In genomic region chr1:193368055-193368454, GRCm38 (mm10) we compare ENCODE assay signal across 9 mouse cellular contexts. TPM values are rescaled to one million over a fixed set of nuclear protein-coding genes. Genes with fewer than 3 reads are reported as not detected.
A peak's percentile ranks its signal among the peaks of the same experiment; 100 is the strongest.
DNase-seq lines count a peak whose midpoint lies in the region; ATAC-seq lines count a peak whose summit lies in the region.
"Had no signal": no experiment of that assay in that cellular context is flagged by ENCODE, and none has a peak within 500 bp of the region (broad histone marks: within the 10 kb centered on the region; RNA-seq: fewer than 3 reads in every experiment).

No protein-coding gene starts in this region.

- no peak for ATAC-seq in heart, embryonic 11.5 days (replicated peaks; ENCODE audit: insufficient number of reproducible peaks, low FRiP score, low TSS enrichment)
- peak; percentile 38 for ATAC-seq in midbrain, embryonic 13.5 days

- intact Hi-C loops in left cerebral cortex, postnatal 10 days (cut with DNase I): loop anchor here (5.0 kb wide), 2 partner anchors 111 to 161 kb away; partner anchors contain the start of gene Lamb3

- no peak overlapping the region for H3K4me3 ChIP-seq in heart, embryonic 11.5 days (ENCODE audit: low read depth, low read length)
- H3K4me3 ChIP-seq in midbrain, embryonic 13.5 days (replicated peaks): peak overlapping the region; percentile 63

- WGBS in heart, embryonic 11.5 days (ENCODE audit: insufficient replicate concordance): 35% methylated on average over 10 of the region's 10 CpGs
- 11% methylated on average over 10 of the region's 10 CpGs for WGBS in midbrain, embryonic 13.5 days

- no peaks in the 10 kb centered on the region for H3K9me3 ChIP-seq in heart, embryonic 11.5 days (replicated peaks; ENCODE audit: control insufficient read depth, low read length)
- H3K9me3 ChIP-seq in midbrain, embryonic 13.5 days: no peaks in the 10 kb centered on the region

- no peaks in the 10 kb centered on the region for H3K27me3 ChIP-seq in heart, embryonic 11.5 days (ENCODE audit: control insufficient read depth, insufficient read depth, low read length)
- no peaks in the 10 kb centered on the region for H3K27me3 ChIP-seq in midbrain, embryonic 13.5 days

- H3K4me1 ChIP-seq in heart, embryonic 11.5 days (ENCODE audit: control insufficient read depth, insufficient read depth, low read length): peaks cover 23% of the 10 kb centered on the region
- H3K4me1 ChIP-seq in midbrain, embryonic 13.5 days (replicated peaks): peaks cover 40% of the 10 kb centered on the region

- peak overlapping the region; percentile 40 for H3K4me2 ChIP-seq in heart, embryonic 11.5 days
- peak overlapping the region; percentile 74 for H3K4me2 ChIP-seq in midbrain, embryonic 13.5 days (replicated peaks)

- H3K27ac ChIP-seq in heart, embryonic 11.5 days (ENCODE audit: low read depth, low read length): peak overlapping the region; percentile 37
- H3K27ac ChIP-seq in midbrain, embryonic 13.5 days: peak overlapping the region; percentile 56

- peak; percentile 52 for DNase-seq in layer of hippocampus, adult 11-12 months (ENCODE audit: low spot score)
- DNase-seq in layer of hippocampus, adult 9-10 months (ENCODE audit: low spot score): no peak
- DNase-seq in left cerebral cortex, postnatal 10 days (ENCODE audit: extremely low spot score in 1 of 2, low spot score in 2 of 2): peak; percentile 75 to 77
- DNase-seq in adrenal gland, adult 18-20 months (ENCODE audit: low spot score in 2 of 2): no peak
- no peak for DNase-seq in adrenal gland, postnatal 4 days (ENCODE audit: low spot score in 2 of 2)
- no peak for DNase-seq in ovary, adult 18-20 months (ENCODE audit: low spot score)

- no peaks in the 10 kb centered on the region for H3K36me3 ChIP-seq in heart, embryonic 11.5 days (ENCODE audit: control insufficient read depth, insufficient read depth, low read length)
- H3K36me3 ChIP-seq in midbrain, embryonic 13.5 days: no peaks in the 10 kb centered on the region

- peak overlapping the region; percentile 31 for H3K9ac ChIP-seq in heart, embryonic 11.5 days (ENCODE audit: low read depth, low read length)
- peak overlapping the region; percentile 77 for H3K9ac ChIP-seq in midbrain, embryonic 13.5 days (replicated peaks)

RNA-seq across cellular contexts. Expression of gene Camk1g, which starts 2.0 kb away (rescaled TPM):
- 7.2 and 8.1 TPM in 2 replicates for polyA plus RNA-seq in heart, embryonic 11.5 days (2014; fragmentation: Nextera tagmentation; extraction: Ambion mirVana)
- total RNA-seq in left cerebral cortex, postnatal 10 days (2021): 10 to 100 TPM; 38.9 TPM
- polyA plus RNA-seq in midbrain, embryonic 13.5 days (2015; fragmentation: Nextera tagmentation; extraction: Ambion mirVana): 42.5 and 43.0 TPM in 2 replicates
- under 1 TPM; 0.13 to 0.17 TPM for total RNA-seq in adrenal gland, adult 18-20 months (2021)
- total RNA-seq in adrenal gland, postnatal 4 days (2021): 1 to 10 TPM; 1.8 to 3.6 TPM
- total RNA-seq: MEL had no signal

Comparison
In these comparisons a context has a peak if more than half of its experiments do, and no peak if none do; other contexts are left out.
1. DNase-seq: peak in layer of hippocampus, adult 11-12 months (single experiment) and left cerebral cortex, postnatal 10 days (2 of 2); none in layer of hippocampus, adult 9-10 months (single experiment), adrenal gland, adult 18-20 months (0 of 2), adrenal gland, postnatal 4 days (0 of 2) and ovary, adult 18-20 months (single experiment).
2. RNA of gene Camk1g, which starts 2.0 kb away (total RNA-seq): 38.9 TPM in left cerebral cortex, postnatal 10 days; 1.8 to 3.6 TPM in adrenal gland, postnatal 4 days and 0.13 to 0.17 TPM in adrenal gland, adult 18-20 months; every median in the first group is over 4 times any median in the second.